Mouse (Mus musculus): ENCODE measurements around the gene Eddm3b. TPM values are rescaled to one million over a fixed set of nuclear protein-coding genes. Genes with fewer than 3 reads are reported as not detected.

Eddm3b gene
- polyA plus RNA-seq, 1 experiment from 2014 or later: not detected

DNA sequence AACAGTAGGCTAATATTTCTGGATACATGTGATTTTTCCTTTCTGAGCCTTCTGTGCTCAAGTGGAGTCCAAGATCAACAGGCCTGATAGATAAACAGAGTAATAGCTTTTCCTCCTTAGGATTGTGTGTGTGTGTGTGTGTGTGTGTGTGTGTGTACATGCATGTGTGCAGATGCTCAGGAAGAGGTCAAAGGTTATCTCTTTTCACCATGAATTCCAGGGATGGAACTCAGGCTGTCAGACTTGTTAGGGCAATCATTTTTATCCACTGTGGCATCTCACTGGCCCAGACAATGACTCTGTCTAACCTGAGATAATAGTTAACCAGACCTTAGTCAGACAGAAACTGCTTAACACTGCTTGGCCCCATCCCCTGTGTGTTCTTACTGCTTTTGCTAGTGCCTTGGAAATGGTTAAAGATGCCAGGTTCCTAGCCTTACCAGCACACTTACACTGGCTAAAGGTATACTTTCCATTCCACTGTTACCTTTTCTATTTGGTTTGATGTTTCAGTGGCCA lies 7.7 kb upstream of the Eddm3b start:
- Histone ChIP-seq H3K36me3 (ENCODE audit: control insufficient read depth, insufficient read depth) (no peaks in the 10 kb centered on the region), H3K4me3 (replicated peaks; ENCODE audit: low read length) (no peak overlapping the region), H3K27me3 (replicated peaks; ENCODE audit: control insufficient read depth, insufficient read depth, low read length) (no peaks in the 10 kb centered on the region), H3K27ac (ENCODE audit: low read length) (no peak overlapping the region), H3K4me1 (replicated peaks; ENCODE audit: control insufficient read depth, insufficient read depth, low read length) (no peaks in the 10 kb centered on the region), H3K4me2 (ENCODE audit: low read length) (no peak overlapping the region), H3K9ac (replicated peaks; ENCODE audit: low read depth, low read length) (no peak overlapping the region), H3K9me3 (ENCODE audit: control insufficient read depth, low read length) (no peaks in the 10 kb centered on the region; the same call in 1 of the 2 replicates)
- ATAC-seq: no peak

DNA sequence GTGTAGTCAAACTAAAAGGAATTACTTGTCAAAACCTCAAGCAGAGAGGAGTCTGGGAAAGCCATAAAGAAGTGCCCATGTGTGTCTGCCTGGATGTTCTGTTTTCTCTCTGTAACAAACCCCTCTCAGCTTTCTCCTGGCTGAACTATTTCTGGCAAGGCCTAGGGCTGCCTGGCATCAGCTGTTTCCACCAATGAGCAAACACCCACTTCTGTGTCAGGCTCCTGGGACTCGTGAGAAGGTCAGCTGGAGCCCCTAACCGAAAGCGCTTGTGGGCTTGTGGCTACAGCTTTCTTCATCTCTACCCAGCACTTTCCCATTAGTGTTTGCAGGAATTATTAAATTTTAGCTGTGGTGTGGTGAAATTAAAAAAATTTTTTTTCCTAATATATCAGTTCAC lies 2.3 kb upstream of the Eddm3b start:
- ATAC-seq: no peak
- WGBS: 85% methylated on average over 3 of the region's 3 CpGs
- no peak overlapping the region for H3K27ac ChIP-seq (ENCODE audit: low read length)
- H3K27me3 ChIP-seq (replicated peaks; ENCODE audit: control insufficient read depth, insufficient read depth, low read length): no peaks in the 10 kb centered on the region
- H3K9ac ChIP-seq (replicated peaks; ENCODE audit: low read depth, low read length): no peak overlapping the region
- H3K4me2 ChIP-seq (ENCODE audit: low read length): no peak overlapping the region
- H3K9me3 ChIP-seq (ENCODE audit: control insufficient read depth, low read length): no peaks in the 10 kb centered on the region; the same call in 1 of the 2 replicates
- no peak overlapping the region for H3K4me3 ChIP-seq (replicated peaks; ENCODE audit: low read length)
- no peaks in the 10 kb centered on the region for H3K4me1 ChIP-seq (replicated peaks; ENCODE audit: control insufficient read depth, insufficient read depth, low read length)
- no peaks in the 10 kb centered on the region for H3K36me3 ChIP-seq (ENCODE audit: control insufficient read depth, insufficient read depth)

DNA sequence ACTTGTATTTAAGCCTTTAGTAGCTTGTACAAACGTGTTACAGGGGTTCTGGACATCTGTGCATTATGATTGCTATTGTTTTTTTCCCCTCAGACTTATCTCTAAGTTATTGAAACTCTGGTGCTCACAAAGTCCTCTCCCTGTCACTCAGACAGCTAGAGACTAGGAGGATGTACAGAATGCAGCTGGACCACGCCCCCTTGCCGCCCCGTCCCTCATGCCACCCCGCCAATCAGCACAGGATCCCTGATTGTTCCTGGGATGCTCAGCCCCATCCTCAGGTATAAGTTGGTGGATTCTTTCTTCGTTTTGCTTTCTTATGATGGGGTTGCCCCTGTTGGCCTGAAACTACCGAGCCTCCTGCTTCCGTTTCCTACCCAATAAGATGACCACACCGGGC lies 750 bp upstream of the Eddm3b start:
- H3K27ac ChIP-seq (ENCODE audit: low read length): no peak overlapping the region
- no peaks in the 10 kb centered on the region; the same call in 1 of the 2 replicates for H3K9me3 ChIP-seq (ENCODE audit: control insufficient read depth, low read length)
- H3K27me3 ChIP-seq (replicated peaks; ENCODE audit: control insufficient read depth, insufficient read depth, low read length): no peaks in the 10 kb centered on the region
- H3K4me2 ChIP-seq (ENCODE audit: low read length): no peak overlapping the region
- H3K4me1 ChIP-seq (replicated peaks; ENCODE audit: control insufficient read depth, insufficient read depth, low read length): no peaks in the 10 kb centered on the region
- ATAC-seq: no peak
- no peak overlapping the region for H3K4me3 ChIP-seq (replicated peaks; ENCODE audit: low read length)
- 33% methylated on average over 9 of the region's 9 CpGs for WGBS
- no peaks in the 10 kb centered on the region for H3K36me3 ChIP-seq (ENCODE audit: control insufficient read depth, insufficient read depth)
- no peak overlapping the region for H3K9ac ChIP-seq (replicated peaks; ENCODE audit: low read depth, low read length)

DNA sequence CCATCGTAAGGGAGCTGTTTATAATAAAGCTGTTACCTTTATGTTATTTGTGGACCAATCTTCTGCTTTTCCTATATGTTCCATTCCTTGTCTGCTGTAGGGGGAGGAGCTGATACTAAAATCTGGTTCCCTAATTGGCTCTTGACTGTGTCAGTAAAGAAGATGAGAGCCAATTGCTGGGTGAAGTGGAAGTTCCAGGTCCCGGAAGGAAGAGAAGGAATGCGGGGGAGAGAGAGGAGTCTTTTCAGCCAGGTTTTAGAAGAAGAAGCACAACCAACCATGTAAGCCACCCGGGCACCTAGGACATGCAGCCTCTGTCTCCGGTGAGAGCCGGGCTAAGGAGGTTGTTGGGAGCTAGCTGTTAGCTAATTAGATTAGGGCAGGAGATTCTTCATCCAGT lies 11.5 kb downstream of the Eddm3b start:
- WGBS: 78% methylated on average over 6 of the region's 6 CpGs
- no peak for ATAC-seq
- H3K9me3 ChIP-seq (ENCODE audit: control insufficient read depth, low read length): 0 out of 2 replicates have a peak, but pooled peaks cover 2% of the 10 kb centered on the region

DNA sequence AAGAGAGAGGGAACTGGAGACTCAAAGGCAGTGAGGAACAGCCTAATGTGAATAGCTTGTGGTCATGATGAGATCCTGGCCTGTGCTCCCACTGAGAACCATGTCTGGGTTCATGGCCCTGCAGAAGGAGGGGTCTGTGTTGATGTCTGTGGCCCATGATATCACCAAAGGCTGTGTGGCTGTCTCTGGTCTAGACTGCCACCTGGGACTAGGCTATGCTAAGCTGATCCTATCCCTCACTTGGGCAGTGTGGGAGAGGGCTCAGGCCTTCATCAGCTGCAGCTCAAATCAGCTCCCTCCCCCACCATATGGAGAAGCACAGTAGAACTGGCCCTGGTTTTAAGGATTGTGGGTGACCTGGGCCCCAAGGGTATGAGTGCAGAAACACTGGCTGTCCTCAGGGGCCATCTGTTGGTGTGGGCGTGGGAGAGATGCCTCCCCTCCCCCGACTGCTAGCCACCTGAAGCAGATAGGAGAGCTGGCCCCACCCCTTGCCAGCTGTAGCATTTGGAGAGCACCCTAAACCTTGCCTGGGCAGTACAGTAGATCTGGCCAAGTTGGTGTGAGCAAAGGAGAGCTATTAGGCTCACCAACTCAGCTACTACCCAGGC lies 13.5 kb downstream of the Eddm3b start:
- 73% methylated on average over 2 of the region's 2 CpGs for WGBS
- Histone ChIP-seq H3K36me3 (ENCODE audit: control insufficient read depth, insufficient read depth) (no peaks in the 10 kb centered on the region), H3K9ac (replicated peaks; ENCODE audit: low read depth, low read length) (no peak overlapping the region), H3K4me1 (replicated peaks; ENCODE audit: control insufficient read depth, insufficient read depth, low read length) (0 out of 2 replicates have a peak, but pooled peaks cover 2% of the 10 kb centered on the region), H3K4me2 (ENCODE audit: low read length) (no peak overlapping the region), H3K27me3 (replicated peaks; ENCODE audit: control insufficient read depth, insufficient read depth, low read length) (no peaks in the 10 kb centered on the region), H3K27ac (ENCODE audit: low read length) (no peak overlapping the region), H3K4me3 (replicated peaks; ENCODE audit: low read length) (no peak overlapping the region), H3K9me3 (ENCODE audit: control insufficient read depth, low read length) (0 out of 2 replicates have a peak, but pooled peaks cover 2% of the 10 kb centered on the region)
- no peak for ATAC-seq

More for the DNA sequence above, 11.5 kb downstream of the Eddm3b start:
- Histone ChIP-seq H3K4me3 (replicated peaks; ENCODE audit: low read length) (no peak overlapping the region), H3K4me2 (ENCODE audit: low read length) (no peak overlapping the region), H3K27me3 (replicated peaks; ENCODE audit: control insufficient read depth, insufficient read depth, low read length) (no peaks in the 10 kb centered on the region), H3K36me3 (ENCODE audit: control insufficient read depth, insufficient read depth) (no peaks in the 10 kb centered on the region), H3K4me1 (replicated peaks; ENCODE audit: control insufficient read depth, insufficient read depth, low read length) (0 out of 2 replicates have a peak, but pooled peaks cover 2% of the 10 kb centered on the region), H3K9ac (replicated peaks; ENCODE audit: low read depth, low read length) (no peak overlapping the region), H3K27ac (ENCODE audit: low read length) (no peak overlapping the region)

DNA sequence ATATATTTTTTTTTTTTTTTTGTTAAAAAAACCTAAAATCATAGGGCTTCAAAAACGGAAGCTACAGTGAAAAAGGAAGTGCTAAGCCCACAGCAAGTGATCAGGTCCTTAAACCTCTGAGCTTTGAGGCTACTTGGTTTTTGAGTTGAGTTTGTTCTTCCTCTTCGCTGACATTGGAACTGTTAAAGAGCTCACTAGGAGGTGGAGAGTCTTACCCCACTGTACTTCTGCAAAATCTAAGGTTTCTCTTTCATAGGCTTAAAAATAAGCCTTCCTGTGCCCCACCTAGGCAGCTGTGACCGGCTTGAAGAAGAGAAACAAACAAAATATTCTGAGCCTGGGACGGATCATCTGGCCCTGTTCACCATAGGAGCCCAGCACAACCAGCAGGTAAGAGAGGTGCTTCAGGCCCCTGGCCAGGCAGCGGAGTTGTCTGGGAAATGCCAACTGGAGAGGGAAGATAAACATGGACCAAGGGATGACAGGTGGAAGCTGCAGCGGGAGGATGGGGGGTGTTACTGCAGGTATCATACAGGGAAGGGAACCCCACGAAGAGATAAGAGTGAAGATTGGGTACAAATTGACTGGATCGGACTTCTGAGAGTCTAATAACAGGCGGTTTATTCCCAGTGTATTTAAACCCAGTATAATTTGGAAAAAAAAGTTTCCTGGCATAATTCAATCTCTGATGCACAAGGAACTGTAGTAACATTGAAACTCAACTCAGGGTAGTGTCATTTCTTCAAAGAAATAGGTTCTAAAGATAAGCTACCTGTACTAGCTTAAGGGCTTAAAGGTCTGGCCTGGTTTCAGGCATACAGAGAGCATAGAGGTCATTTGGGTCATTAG lies 14.8 kb downstream of the Eddm3b start:
- Histone ChIP-seq H3K27me3 (replicated peaks; ENCODE audit: control insufficient read depth, insufficient read depth, low read length) (no peaks in the 10 kb centered on the region), H3K9ac (replicated peaks; ENCODE audit: low read depth, low read length) (no peak overlapping the region), H3K36me3 (ENCODE audit: control insufficient read depth, insufficient read depth) (no peaks in the 10 kb centered on the region), H3K4me2 (ENCODE audit: low read length) (no peak overlapping the region), H3K4me1 (replicated peaks; ENCODE audit: control insufficient read depth, insufficient read depth, low read length) (no peaks in the 10 kb centered on the region), H3K9me3 (ENCODE audit: control insufficient read depth, low read length) (0 out of 2 replicates have a peak, but pooled peaks cover 2% of the 10 kb centered on the region), H3K4me3 (replicated peaks; ENCODE audit: low read length) (no peak overlapping the region), H3K27ac (ENCODE audit: low read length) (no peak overlapping the region)
- WGBS: 87% methylated on average over 9 of the region's 9 CpGs
- ATAC-seq: no peak

DNA sequence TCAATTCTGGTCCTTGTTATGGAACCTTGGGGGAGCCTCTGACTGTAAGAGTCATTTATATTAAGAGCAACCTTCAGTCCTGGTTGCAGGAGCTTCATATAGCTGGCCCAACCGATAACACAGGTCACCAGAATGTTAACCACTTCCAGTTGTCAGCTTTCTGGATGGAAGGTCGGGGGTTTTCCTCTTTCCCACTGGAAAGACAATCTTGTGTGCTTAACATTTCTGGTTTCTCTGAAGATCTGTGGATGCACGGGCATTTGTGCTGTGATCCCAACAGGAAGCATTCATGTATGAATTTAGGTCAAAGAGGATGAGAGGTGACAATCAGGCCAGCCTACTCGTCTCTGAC lies 15.4 kb downstream of the Eddm3b start:
- no peak overlapping the region for H3K9ac ChIP-seq (replicated peaks; ENCODE audit: low read depth, low read length)
- no peaks in the 10 kb centered on the region for H3K36me3 ChIP-seq (ENCODE audit: control insufficient read depth, insufficient read depth)
- H3K4me2 ChIP-seq (ENCODE audit: low read length): no peak overlapping the region
- no peaks in the 10 kb centered on the region for H3K27me3 ChIP-seq (replicated peaks; ENCODE audit: control insufficient read depth, insufficient read depth, low read length)
- H3K27ac ChIP-seq (ENCODE audit: low read length): no peak overlapping the region
- no peak overlapping the region for H3K4me3 ChIP-seq (replicated peaks; ENCODE audit: low read length)
- 0 out of 2 replicates have a peak, but pooled peaks cover 2% of the 10 kb centered on the region for H3K9me3 ChIP-seq (ENCODE audit: control insufficient read depth, low read length)
- ATAC-seq: no peak
- 84% methylated on average over 4 of the region's 4 CpGs for WGBS
- H3K4me1 ChIP-seq (replicated peaks; ENCODE audit: control insufficient read depth, insufficient read depth, low read length): no peaks in the 10 kb centered on the region

DNA sequence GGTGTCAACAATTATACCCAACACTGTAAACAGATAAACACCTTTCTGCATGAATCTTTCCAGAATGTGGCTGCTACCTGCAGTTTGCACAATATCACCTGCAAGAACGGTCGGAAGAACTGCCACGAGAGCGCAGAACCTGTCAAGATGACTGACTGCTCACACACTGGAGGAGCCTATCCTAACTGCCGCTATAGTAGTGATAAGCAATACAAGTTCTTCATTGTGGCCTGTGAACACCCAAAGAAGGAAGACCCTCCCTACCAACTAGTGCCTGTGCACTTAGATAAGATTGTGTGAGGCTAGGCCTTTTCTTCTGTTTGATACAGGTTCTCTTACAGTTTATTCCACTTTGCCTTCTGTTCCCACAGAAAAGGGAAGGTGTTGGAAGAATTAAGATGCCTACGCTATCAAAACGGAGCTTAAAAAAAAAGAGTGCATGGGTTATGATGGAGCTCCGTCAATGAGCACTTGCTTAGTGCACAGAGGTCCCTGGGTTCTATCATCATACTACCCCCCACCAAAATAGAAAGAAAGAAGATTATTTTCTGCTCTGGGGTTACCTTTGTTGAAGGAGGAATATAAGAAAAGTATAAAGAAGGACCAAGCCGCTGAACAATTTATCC lies 16.2 kb downstream of the Eddm3b start:
- Histone ChIP-seq H3K27me3 (replicated peaks; ENCODE audit: control insufficient read depth, insufficient read depth, low read length) (no peaks in the 10 kb centered on the region), H3K4me3 (replicated peaks; ENCODE audit: low read length) (no peak overlapping the region), H3K9ac (replicated peaks; ENCODE audit: low read depth, low read length) (no peak overlapping the region), H3K27ac (ENCODE audit: low read length) (no peak overlapping the region), H3K4me2 (ENCODE audit: low read length) (no peak overlapping the region), H3K9me3 (ENCODE audit: control insufficient read depth, low read length) (0 out of 2 replicates have a peak, but pooled peaks cover 2% of the 10 kb centered on the region), H3K4me1 (replicated peaks; ENCODE audit: control insufficient read depth, insufficient read depth, low read length) (no peaks in the 10 kb centered on the region), H3K36me3 (ENCODE audit: control insufficient read depth, insufficient read depth) (no peaks in the 10 kb centered on the region)
- ATAC-seq: no peak
- 93% methylated on average over 9 of the region's 9 CpGs for WGBS

Data from forebrain, embryonic 16.5 days (tissue).